ENCODE assay signal across 20 mouse cellular contexts in genomic region chr11:101556541-101556940, GRCm38 (mm10). TPM values are rescaled to one million over a fixed set of nuclear protein-coding genes. Genes with fewer than 3 reads are reported as not detected.
DNase-seq lines count a peak whose midpoint lies in the region; ATAC-seq and TF ChIP-seq lines count a peak whose summit lies in the region.
"Had no signal": no experiment of that assay in that cellular context is flagged by ENCODE, and none has a peak within 500 bp of the region (broad histone marks: within the 10 kb centered on the region; RNA-seq: fewer than 3 reads in every experiment).

No protein-coding gene starts in this region.

- no peak overlapping the region for H3K4me3 ChIP-seq in kidney, embryonic 14.5 days (ENCODE audit: low read length)
- H3K4me3 ChIP-seq in kidney, postnatal 0 days (replicated peaks; ENCODE audit: low read depth, low read length) = no peak overlapping the region
- no peak overlapping the region for H3K4me3 ChIP-seq in liver, adult 2 months (ENCODE audit: insufficient read depth, low read depth, low read length)
- no peak overlapping the region for H3K4me3 ChIP-seq in stomach, postnatal 0 days (ENCODE audit: low read depth, low read length)
- H3K4me3 ChIP-seq: forebrain, embryonic 15.5 days; hindbrain, embryonic 15.5 days; limb, embryonic 15.5 days; midbrain, embryonic 13.5 days had no signal

- peak; percentile 76 for TF ChIP-seq POLR2A in liver, adult 2 months (IDR thresholded peaks at IDR 0.05; ENCODE audit: extremely low read depth, insufficient read depth, low read length)

- 92% methylated on average over 7 of the region's 7 CpGs for WGBS in kidney, embryonic 14.5 days
- 87% methylated on average over 7 of the region's 7 CpGs for WGBS in kidney, postnatal 0 days
- 27% methylated on average over 7 of the region's 7 CpGs for WGBS in liver, adult 2 months
- 90% methylated on average over 7 of the region's 7 CpGs for WGBS in stomach, postnatal 0 days

- no peak overlapping the region for H3K9ac ChIP-seq in kidney, embryonic 14.5 days (ENCODE audit: low read depth, low read length)
- H3K9ac ChIP-seq in kidney, postnatal 0 days (ENCODE audit: low read depth, low read length) = no peak overlapping the region
- no peak overlapping the region for H3K9ac ChIP-seq in liver, adult 2 months (ENCODE audit: low read depth, low read length)
- H3K9ac ChIP-seq in stomach, postnatal 0 days (ENCODE audit: low read length) = no peak overlapping the region
- H3K9ac ChIP-seq: forebrain, embryonic 15.5 days; hindbrain, embryonic 15.5 days; limb, embryonic 15.5 days; midbrain, embryonic 13.5 days had no signal

- peaks cover 8% of the 10 kb centered on the region; the same call in 1 of the 2 replicates for H3K79me2 ChIP-seq in liver, adult 2 months (ENCODE audit: control insufficient read depth, insufficient read depth, low read length)

- peak; percentile 89 for DNase-seq in kidney, adult 11 months
- no peak for DNase-seq in kidney, postnatal 0 days (ENCODE audit: low spot score)
- peak; percentile 99 for DNase-seq in liver, adult 2 months (ENCODE audit: extremely low read depth, low read depth, low spot score)
- DNase-seq in stomach, postnatal 0 days (ENCODE audit: low spot score) = peak; percentile 26
- no peak for DNase-seq in T-cell, adult 2 months (ENCODE audit: low spot score)
- no peak for DNase-seq in frontal cortex, postnatal 25 days (ENCODE audit: low spot score in 2 of 2)
- DNase-seq: adrenal gland, adult 8-10 months; cerebellum, postnatal 14 days; gastrocnemius, postnatal 10 days; lung, postnatal 4 days had no signal

- H3K36me3 ChIP-seq in kidney, embryonic 14.5 days (ENCODE audit: control insufficient read depth, insufficient read depth, low read length) = peaks cover 51% of the 10 kb centered on the region
- peaks cover 32% of the 10 kb centered on the region; the same call in 1 of the 2 replicates for H3K36me3 ChIP-seq in kidney, postnatal 0 days (ENCODE audit: insufficient read depth, low read length)
- peaks cover 44% of the 10 kb centered on the region for H3K36me3 ChIP-seq in liver, adult 2 months (ENCODE audit: control insufficient read depth, insufficient read depth, low read length)
- H3K36me3 ChIP-seq in stomach, postnatal 0 days (ENCODE audit: control insufficient read depth, insufficient read depth, low read length) = peaks cover 28% of the 10 kb centered on the region

- no peak overlapping the region for H3K4me2 ChIP-seq in kidney, embryonic 14.5 days (replicated peaks; ENCODE audit: low read depth, low read length)
- H3K4me2 ChIP-seq in kidney, postnatal 0 days (ENCODE audit: low read length) = no peak overlapping the region
- H3K4me2 ChIP-seq in stomach, postnatal 0 days (replicated peaks; ENCODE audit: low read depth) = no peak overlapping the region
- H3K4me2 ChIP-seq: forebrain, embryonic 15.5 days; hindbrain, embryonic 15.5 days; limb, embryonic 15.5 days; midbrain, embryonic 13.5 days had no signal

- TF ChIP-seq EP300 in stomach, postnatal 0 days (optimal IDR thresholded peaks at IDR 0.05) = no peak

- no peaks in the 10 kb centered on the region for H3K9me3 ChIP-seq in kidney, embryonic 14.5 days (ENCODE audit: control insufficient read depth, low read length)
- H3K9me3 ChIP-seq in kidney, postnatal 0 days (replicated peaks; ENCODE audit: low read length) = no peaks in the 10 kb centered on the region
- no peaks in the 10 kb centered on the region for H3K9me3 ChIP-seq in stomach, postnatal 0 days (ENCODE audit: control insufficient read depth, low read length)
- H3K9me3 ChIP-seq: forebrain, embryonic 15.5 days; hindbrain, embryonic 15.5 days; limb, embryonic 15.5 days; midbrain, embryonic 13.5 days had no signal

- no peaks in the 10 kb centered on the region for H3K27me3 ChIP-seq in kidney, embryonic 14.5 days (ENCODE audit: control insufficient read depth, insufficient read depth, low read length)
- H3K27me3 ChIP-seq in kidney, postnatal 0 days (ENCODE audit: insufficient read depth, low read length) = no peaks in the 10 kb centered on the region
- H3K27me3 ChIP-seq in liver, adult 2 months (ENCODE audit: control insufficient read depth, insufficient read depth, low read length) = no peaks in the 10 kb centered on the region
- no peaks in the 10 kb centered on the region for H3K27me3 ChIP-seq in stomach, postnatal 0 days (ENCODE audit: control insufficient read depth, insufficient read depth, low read length)
- H3K27me3 ChIP-seq: forebrain, embryonic 15.5 days; hindbrain, embryonic 15.5 days; limb, embryonic 15.5 days; midbrain, embryonic 13.5 days had no signal

- no peak for TF ChIP-seq CTCF in kidney, postnatal 0 days (IDR thresholded peaks at IDR 0.05; ENCODE audit: low read depth)
- no peak for TF ChIP-seq CTCF in liver, adult 2 months (IDR thresholded peaks at IDR 0.05; ENCODE audit: low read depth, low read length)
- TF ChIP-seq CTCF in stomach, postnatal 0 days (IDR thresholded peaks at IDR 0.05; ENCODE audit: low read depth) = no peak

- no peaks in the 10 kb centered on the region for H3K4me1 ChIP-seq in kidney, embryonic 14.5 days (ENCODE audit: control insufficient read depth, insufficient read depth, low read length)
- peaks cover 6% of the 10 kb centered on the region; the same call in 1 of the 2 replicates for H3K4me1 ChIP-seq in kidney, postnatal 0 days (replicated peaks; ENCODE audit: insufficient read depth, low read length)
- peaks cover 11% of the 10 kb centered on the region for H3K4me1 ChIP-seq in liver, adult 2 months (ENCODE audit: control insufficient read depth, insufficient read depth, low read length)
- peaks cover 3% of the 10 kb centered on the region; the same call in 1 of the 2 replicates for H3K4me1 ChIP-seq in stomach, postnatal 0 days (replicated peaks; ENCODE audit: control insufficient read depth, insufficient read depth)

- ATAC-seq in kidney, embryonic 14.5 days (ENCODE audit: low FRiP score, low TSS enrichment) = no peak
- no peak for ATAC-seq in kidney, postnatal 0 days (replicated peaks; ENCODE audit: low FRiP score, low read depth)
- no peak for ATAC-seq in stomach, postnatal 0 days (ENCODE audit: low FRiP score, low TSS enrichment)
- ATAC-seq: forebrain, embryonic 15.5 days; midbrain, embryonic 13.5 days had no signal

- no peak overlapping the region for H3K27ac ChIP-seq in kidney, embryonic 14.5 days (ENCODE audit: low read depth, low read length)
- 0 out of 2 replicates have a peak overlapping the region, but pooled peaks have one; percentile 34 for H3K27ac ChIP-seq in kidney, postnatal 0 days
- H3K27ac ChIP-seq in liver, adult 2 months (replicated peaks; ENCODE audit: insufficient read depth, low read depth, low read length) = peak overlapping the region; percentile 99
- no peak overlapping the region for H3K27ac ChIP-seq in stomach, postnatal 0 days (replicated peaks)
- H3K27ac ChIP-seq: forebrain, embryonic 15.5 days; hindbrain, embryonic 15.5 days; limb, embryonic 15.5 days; midbrain, embryonic 13.5 days had no signal

RNA-seq across cellular contexts. Expression of gene Nbr1, which starts 4.6 kb away (rescaled TPM):
- 30.8 and 63.9 TPM in 2 replicates for polyA plus RNA-seq in kidney, embryonic 14.5 days (2014; fragmentation: Nextera tagmentation; extraction: Ambion mirVana)
- polyA plus RNA-seq in kidney, postnatal 0 days (2015; fragmentation: Nextera tagmentation; extraction: Ambion mirVana) = 62.6 and 63.3 TPM in 2 replicates
- total RNA-seq in liver, adult 2 months (2014; rRNA removed) = 211 and 222 TPM in 2 replicates
- polyA plus RNA-seq in liver, adult 2 months (2012; rRNA removed) = 114 and 141 TPM in 2 replicates
- 34.5 TPM in 2 replicates for polyA plus RNA-seq in stomach, postnatal 0 days (2015; fragmentation: Nextera tagmentation; extraction: Ambion mirVana)

RNA-seq across cellular contexts. Expression of gene Brca1, which starts 4.8 kb away (rescaled TPM):
- 8.7 and 22.0 TPM in 2 replicates for polyA plus RNA-seq in kidney, embryonic 14.5 days (2014; fragmentation: Nextera tagmentation; extraction: Ambion mirVana)
- 4.2 and 6.3 TPM in 2 replicates for polyA plus RNA-seq in kidney, postnatal 0 days (2015; fragmentation: Nextera tagmentation; extraction: Ambion mirVana)
- 3.3 and 4.2 TPM in 2 replicates for total RNA-seq in liver, adult 2 months (2014; rRNA removed)
- polyA plus RNA-seq in liver, adult 2 months (2012; rRNA removed) = 0.18 and 0.22 TPM in 2 replicates
- polyA plus RNA-seq in stomach, postnatal 0 days (2015; fragmentation: Nextera tagmentation; extraction: Ambion mirVana) = 1.1 and 2.5 TPM in 2 replicates

RNA-seq across cellular contexts. Expression of gene Tmem106a, which starts 25.5 kb away (rescaled TPM):
- 3.8 and 4.8 TPM in 2 replicates for polyA plus RNA-seq in kidney, embryonic 14.5 days (2014; fragmentation: Nextera tagmentation; extraction: Ambion mirVana)
- 19.4 and 20.9 TPM in 2 replicates for polyA plus RNA-seq in kidney, postnatal 0 days (2015; fragmentation: Nextera tagmentation; extraction: Ambion mirVana)
- 6.4 and 7.7 TPM in 2 replicates for total RNA-seq in liver, adult 2 months (2014; rRNA removed)
- 15.2 and 23.1 TPM in 2 replicates for polyA plus RNA-seq in liver, adult 2 months (2012; rRNA removed)
- 10.0 TPM in 2 replicates for polyA plus RNA-seq in stomach, postnatal 0 days (2015; fragmentation: Nextera tagmentation; extraction: Ambion mirVana)

RNA-seq across cellular contexts. Expression of gene Gm11634, which starts 42.5 kb away (rescaled TPM):
- polyA plus RNA-seq in kidney, embryonic 14.5 days (2014; fragmentation: Nextera tagmentation; extraction: Ambion mirVana) = not detected in 2 replicates
- 0.37 TPM in 1 of 2 replicates, not detected in the other for polyA plus RNA-seq in kidney, postnatal 0 days (2015; fragmentation: Nextera tagmentation; extraction: Ambion mirVana)
- not detected in 2 replicates for total RNA-seq in liver, adult 2 months (2014; rRNA removed)
- not detected in 2 replicates for polyA plus RNA-seq in liver, adult 2 months (2012; rRNA removed)
- polyA plus RNA-seq in stomach, postnatal 0 days (2015; fragmentation: Nextera tagmentation; extraction: Ambion mirVana) = 0.13 TPM in 1 of 2 replicates, not detected in the other
- total RNA-seq: adrenal gland, adult 8-10 months; ES-E14; gastrocnemius, postnatal 10 days; heart, adult 8-10 months; layer of hippocampus, adult 8-10 months; left cerebral cortex, postnatal 10 days had no signal
- polyA plus RNA-seq: forebrain, embryonic 15.5 days; heart, postnatal 0 days; hindbrain, embryonic 15.5 days; limb, embryonic 15.5 days; midbrain, embryonic 13.5 days had no signal

Comparison
In these comparisons a context has a peak if more than half of its experiments do, and no peak if none do; other contexts are left out.
1. DNase-seq: peak in kidney, adult 11 months (single experiment), liver, adult 2 months (single experiment) and stomach, postnatal 0 days (single experiment); none in kidney, postnatal 0 days (single experiment), T-cell, adult 2 months (single experiment) and frontal cortex, postnatal 25 days (0 of 2).
2. H3K27ac ChIP-seq: peak in kidney, postnatal 0 days (single experiment) and liver, adult 2 months (single experiment); none in kidney, embryonic 14.5 days (single experiment) and stomach, postnatal 0 days (single experiment).